Mouse (Mus musculus) c-Kit-positive CD71-positive TER-119-negative erythroid progenitor cells, embryonic 14.5 days (primary cell): ENCODE results near the gene Ranbp2.

Experiments used
- DNase-seq: peaks from one replicate; pipeline ENCODE4 v3.0.0-alpha.2; 2013; ENCODE audit warnings: low read depth

Ranbp2 gene

DNA sequence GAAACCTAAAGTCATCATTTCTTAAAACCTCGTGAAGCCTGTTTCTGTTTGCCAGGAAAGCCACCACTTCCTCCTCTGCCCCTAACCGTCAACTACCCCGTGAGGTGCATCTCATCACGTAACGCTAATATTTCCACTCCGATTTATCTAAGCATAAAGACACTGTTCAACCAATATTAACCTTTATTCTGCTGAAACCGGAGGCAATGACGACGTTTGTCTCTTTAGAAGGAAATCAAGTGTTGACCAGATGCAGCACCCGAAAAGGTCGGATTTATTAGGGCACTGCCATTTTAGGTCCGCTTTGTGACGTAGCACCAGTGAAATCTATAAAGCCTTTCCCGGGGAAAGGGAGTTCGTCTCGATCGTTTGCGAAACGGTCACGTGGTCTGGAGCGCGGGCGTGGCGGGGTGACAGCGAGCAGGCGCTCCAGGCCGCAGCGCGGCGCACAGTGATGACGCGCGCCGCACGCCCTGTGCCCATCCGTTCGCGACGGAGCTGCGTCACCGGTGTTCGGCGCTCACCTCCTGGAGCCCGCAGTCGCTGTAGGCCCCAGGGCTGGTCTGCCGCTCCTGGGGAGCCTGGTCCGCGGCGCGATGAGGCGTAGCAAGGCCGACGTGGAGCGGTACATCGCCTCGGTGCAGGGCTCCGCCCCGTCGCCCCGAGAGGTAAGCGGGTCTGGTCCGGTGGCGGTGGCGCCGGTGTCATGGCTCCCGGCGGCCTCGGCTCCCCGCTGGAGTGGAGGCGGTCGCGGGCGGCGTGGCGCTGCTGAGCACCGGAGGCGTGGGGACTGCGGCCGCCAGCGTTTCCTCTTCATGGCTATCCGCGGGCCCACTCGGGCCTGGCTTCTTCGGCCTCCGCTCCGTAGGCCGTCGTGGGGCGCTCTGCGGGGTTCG lies at the start of gene Ranbp2:
Gene Ranbp2 (plus strand): TSS at position 537 of the 896 bp plus-strand sequence.
- peak; percentile 96 for DNase-seq

DNA sequence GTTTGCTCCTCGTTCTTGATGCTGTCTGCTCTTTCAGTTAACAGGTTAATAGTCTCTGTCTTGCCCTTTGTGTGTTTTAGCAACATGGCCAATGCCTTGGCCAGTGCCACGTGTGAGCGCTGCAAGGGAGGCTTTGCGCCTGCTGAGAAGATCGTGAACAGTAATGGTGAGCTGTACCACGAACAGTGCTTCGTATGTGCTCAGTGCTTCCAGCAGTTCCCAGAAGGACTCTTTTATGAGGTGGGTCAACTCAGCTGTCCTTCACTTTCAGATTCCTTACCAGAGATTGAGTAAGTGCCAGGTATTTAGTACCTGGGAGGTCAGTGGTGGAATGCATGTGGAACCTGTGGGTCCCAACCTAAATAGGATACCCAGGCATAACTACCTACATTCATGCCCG lies 47.8 kb upstream of the Ranbp2 start:
- no peak for DNase-seq

DNA sequence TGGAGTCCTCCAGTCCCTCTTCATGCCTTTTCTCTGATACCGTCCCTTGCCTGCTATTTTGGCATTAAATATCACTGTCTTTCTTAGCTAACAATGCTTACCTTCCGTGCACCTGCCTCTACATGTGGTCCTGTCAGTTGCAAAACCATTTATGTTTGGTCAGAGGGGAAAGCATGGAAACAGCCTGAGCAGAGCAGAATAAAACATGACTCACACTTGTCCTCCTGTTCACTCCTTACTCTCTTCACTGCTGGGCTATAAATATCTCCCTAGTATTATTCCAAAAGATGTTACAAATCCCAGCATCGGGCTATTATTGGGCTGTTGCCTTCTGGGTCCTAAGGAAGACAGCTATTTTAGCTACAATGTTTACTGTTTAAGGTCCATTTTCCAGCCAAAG lies 44.9 kb upstream of the Ranbp2 start:
- DNase-seq, result no peak

DNA sequence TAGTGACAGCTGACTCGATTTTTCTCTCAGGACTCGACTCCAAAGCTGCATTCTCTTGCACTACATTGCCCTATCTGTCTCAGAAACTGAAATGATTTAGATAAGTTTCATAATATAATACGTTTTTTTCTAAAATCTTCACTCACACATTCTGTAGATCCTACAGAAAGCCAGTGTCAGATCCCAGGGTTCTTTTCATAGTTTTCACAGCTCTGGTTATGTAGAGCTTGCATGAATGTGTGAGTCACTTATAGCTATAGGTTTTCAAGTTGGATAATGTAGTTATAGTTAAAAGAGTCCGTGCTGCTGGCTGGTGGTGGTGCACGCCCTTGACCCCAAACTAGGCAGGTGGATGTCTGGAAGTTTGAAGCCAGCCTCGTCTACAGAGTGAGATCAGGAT lies 42.1 kb upstream of the Ranbp2 start:
- DNase-seq, result no peak

DNA sequence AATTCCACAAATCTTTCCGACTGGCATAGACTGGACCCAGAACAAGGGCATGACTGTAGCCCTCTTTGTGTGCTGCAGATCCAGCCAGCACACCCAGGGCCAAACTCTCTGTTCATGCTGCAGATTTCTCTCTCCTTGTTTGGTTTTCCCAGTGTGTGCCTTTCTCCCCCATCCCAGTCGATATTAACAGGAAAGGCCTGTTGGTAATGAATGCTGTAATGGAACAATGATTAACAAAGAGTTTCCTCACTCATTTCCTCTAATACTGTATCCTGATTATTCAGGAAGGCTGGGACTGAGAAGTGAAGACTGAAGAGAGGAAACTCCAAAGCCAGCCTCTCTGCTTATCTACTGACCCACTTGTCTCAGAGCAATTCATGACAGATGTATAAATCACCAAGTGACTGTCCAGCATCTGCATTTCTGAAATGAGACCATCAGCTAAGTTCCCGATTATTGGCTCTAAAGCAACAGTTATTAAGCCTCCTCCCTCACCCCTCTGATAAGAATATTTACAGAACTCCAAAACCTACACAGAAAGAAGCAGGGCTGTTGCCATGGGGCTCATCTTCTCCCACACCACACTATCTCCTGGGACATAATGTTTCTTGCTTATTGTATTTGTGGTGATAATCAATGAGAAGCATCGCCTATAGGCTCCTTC lies 41.3 kb upstream of the Ranbp2 start:
- DNase-seq, result no peak

DNA sequence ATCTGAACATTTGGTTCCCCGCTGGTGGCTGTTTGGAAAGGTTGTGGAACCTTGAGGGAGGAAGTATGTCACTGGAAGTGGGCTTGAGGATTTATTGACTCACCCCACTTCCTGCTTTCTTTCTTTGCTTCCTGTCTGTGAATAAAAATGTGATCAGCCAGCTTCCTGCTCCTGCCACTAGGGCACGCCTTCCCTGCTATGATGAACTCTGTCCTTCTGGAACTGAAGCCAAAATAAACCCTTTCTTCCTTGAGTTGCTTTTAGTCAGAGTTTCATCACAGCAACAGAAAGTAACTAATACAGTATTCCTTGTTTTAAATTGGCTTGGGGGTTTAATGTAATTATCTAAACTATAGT lies 40.8 kb upstream of the Ranbp2 start:
- no peak for DNase-seq

DNA sequence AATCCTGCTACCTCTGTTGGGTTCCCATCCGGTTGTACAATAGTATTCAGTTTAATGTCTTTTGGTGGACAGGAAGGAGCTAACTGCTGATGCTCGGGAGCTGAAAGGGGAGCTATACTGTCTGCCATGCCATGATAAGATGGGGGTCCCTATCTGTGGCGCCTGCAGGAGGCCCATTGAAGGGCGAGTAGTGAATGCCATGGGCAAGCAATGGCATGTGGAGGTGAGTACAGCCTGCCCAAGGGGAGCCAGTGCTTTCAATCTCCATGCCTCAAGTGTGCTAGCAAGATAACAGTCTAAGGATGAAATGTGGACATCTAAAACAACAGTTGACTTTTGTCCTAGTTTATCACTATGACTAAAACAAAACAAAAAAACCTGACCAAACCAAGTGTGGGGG lies 34.4 kb upstream of the Ranbp2 start:
- DNase-seq, result peak; percentile 62

DNA sequence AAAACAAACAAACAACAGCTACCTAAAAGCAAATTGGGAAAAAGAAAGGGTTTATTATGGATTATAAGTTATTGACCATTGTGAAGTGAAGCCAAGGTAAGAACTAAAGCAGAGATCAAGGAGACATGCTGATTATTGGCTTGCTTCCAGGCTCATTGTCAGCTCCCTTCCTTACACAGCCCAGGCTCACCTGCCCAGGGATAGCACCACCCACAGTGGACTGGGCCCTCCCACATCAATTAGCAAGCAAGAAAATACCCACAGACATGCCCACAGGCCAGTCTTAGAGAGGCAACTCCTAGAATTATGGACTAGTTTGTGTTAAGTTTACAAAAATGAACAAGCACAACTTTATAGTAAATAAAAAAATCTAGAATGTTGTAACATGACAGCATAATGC lies 33.9 kb upstream of the Ranbp2 start:
- DNase-seq, result no peak

DNA sequence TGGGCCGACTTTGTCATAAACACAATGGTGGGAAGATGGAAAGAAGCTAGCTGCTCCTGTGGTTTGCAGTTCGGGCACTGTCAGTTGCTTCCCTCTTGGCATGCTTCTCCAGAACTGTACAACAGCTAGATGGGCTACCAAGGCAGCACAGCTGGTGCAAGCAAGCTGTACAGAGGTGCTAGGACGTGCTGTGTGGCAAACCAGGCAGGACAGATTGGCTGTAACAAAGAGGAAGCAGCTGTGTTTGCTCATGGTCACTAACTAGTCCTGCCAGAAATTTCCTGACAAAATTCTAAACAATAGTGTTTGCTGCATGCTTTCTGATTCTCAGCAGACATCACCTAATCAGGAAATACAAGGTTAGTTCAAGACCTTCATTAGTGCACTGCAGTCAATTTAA lies 30.0 kb upstream of the Ranbp2 start:
- no peak for DNase-seq

DNA sequence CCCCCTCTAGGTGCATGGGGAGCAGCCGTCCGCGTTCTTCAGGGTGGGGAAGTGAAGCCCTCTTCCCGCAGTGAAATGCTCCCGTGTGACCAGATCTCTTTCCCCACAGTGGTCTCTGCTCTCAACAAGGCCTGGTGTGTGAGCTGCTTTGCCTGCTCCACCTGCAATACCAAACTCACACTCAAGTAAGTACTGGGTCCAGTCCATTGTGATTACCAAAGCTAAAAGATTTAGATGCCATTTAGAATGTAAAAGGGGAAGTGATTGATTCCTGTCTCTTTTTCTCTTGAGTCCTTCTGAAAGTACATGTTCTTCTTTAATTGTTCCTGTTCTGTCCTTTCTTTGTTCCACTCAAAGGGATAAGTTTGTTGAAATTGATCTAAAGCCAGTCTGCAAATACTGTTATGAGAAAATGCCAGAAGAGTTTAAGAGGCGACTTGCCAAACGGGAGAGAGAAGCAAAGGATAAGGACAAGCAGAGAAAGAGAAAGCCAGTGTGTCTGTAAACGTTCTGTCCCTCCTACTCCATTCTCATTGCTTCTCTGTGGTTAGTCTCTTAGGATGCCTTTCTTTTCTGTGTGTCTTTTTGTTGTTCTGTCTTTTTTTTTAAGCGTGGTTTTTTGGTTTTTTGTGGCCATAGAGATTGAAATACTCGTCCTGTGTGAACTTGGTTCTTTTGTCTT lies 28.3 kb upstream of the Ranbp2 start:
- DNase-seq, result no peak

DNA sequence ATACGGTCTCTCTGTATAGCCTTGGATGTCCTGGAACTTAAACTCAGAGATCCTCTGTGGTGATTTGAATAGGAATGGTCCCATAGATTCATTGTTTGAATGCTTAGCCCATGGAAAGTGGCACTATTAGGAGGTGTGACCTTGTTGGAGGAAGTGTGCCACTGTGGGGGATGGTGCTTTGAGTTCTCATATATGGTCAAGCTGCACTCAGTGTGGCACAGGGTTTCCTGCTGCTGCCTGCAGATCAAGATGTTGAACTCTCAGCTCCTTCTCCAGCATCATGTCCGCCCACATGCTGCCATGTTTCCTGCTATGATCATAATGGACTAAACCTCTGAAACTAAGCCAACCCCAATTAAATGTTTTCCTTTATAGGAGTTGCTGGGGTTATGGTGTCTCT lies 18.8 kb upstream of the Ranbp2 start:
- no peak for DNase-seq

DNA sequence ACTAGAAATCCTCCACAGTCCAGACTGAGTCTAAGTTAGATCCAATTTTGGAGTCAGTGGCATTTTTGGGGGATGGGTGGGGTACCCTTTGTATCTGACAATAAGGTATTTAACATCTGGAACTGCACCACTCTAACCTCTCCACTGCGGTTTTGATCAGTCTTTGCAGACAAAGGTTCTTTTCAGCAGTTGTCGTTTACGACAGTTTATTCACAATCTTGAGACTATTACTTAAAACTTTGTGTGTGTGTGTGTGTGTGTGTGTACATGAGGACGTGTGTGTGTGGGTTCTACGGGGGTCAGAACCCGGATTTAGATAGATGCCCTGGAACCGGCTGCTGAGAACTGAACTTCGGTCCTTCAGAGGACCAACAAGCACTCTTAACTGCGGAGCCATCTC lies 870 bp upstream of the Ranbp2 start:
- peak; percentile 49 for DNase-seq

DNA sequence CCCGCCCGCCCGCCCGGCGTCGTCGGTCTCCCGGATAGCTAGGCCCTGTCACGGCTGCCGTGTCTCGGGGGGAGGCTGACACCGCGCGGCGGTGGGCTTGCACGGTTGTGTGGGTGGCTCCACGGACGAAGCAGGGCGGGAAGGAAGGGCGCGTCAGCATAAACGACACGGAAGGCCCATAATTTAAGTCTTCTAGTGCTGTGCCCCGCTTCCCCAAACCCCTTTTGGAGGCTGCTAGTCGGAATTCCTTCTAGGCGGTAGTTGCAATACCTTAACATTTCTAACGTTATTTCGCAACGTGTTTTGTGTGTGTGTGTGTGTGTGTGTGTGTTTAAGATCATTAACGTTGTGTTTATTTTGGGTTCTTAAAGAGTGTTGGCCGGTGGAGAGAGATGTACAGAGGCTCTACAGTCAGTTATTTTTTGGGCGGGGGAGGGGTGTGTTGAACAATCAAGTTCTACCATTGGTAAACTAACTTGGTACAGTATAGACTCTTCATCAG lies 611 bp downstream of the Ranbp2 start:
- no peak for DNase-seq

DNA sequence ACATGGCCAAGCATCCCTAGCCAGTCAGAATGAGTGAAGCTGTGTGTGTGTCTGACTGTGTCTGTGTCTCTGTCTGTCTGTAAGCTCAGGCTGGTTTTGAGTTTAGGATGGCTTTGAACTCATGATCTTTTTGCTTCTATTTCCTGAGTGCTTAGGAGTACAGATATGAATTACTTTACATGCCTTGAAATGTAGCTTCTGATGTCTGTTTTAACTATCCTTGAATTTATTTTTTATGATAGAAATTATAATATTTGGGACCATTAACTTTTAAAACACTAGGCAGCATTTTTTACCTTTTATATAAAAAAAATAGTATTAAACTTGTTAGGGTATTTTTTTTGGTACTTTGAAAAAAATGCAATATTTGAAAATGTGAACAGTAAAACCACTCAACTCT lies 4.9 kb downstream of the Ranbp2 start:
- DNase-seq, result no peak

DNA sequence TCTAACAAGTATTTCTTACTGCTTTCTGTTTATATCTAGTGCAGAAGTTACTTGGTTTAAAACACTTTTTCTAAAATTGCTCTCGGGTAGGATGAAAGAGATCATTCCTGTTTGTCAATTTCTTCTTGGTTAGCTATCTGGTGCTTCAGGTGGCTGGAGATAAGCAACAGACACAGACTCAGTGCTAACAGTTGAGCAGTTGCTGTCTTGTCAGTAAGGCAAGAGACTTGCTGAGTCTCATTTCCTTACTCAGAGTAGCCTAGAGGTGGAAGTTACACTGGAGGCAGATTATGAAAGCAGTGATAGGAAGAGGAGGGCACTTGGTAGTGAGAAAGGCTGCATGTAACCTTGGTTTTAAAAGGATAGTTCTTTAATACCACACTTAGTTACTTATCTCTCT lies 5.5 kb downstream of the Ranbp2 start:
- DNase-seq, result peak; percentile 72

DNA sequence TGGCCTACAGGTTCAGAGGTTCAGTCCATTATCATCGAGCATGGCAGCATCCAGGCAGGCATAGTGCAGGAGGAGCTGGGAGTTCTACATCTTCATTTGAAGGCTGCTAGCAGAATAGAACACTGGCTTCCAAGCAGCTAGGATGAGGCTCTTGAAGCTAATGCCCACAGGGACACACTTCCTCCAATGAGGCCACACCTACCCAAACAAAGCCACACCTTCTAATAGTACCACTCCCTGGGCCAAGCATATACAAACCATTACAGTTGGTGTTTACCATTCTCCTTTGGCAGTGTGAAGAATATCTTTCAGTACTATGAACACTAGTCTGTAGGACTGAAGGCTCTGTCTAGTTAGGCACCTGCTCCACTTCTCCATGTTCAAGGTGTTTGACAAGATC lies 13.2 kb downstream of the Ranbp2 start:
- DNase-seq, result no peak

DNA sequence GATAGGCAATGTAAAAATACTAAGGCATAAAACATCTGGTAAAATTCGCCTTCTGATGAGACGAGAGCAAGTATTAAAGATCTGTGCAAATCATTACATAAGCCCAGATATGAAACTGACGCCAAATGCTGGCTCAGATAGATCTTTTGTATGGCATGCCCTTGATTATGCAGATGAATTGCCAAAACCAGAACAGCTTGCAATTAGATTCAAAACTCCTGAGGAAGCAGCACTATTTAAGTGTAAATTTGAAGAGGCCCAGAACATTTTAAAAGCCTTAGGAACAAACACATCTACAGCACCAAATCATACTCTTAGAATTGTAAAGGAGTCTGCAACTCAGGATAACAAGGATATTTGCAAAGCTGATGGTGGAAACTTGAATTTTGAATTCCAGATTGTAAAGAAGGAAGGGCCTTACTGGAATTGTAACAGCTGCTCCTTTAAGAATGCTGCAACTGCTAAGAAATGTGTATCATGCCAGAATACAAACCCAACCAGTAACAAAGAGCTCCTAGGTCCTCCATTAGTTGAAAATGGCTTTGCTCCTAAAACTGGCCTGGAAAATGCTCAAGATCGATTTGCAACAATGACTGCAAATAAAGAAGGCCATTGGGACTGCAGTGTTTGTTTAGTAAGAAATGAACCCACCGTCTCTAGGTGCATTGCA lies 30.5 kb downstream of the Ranbp2 start:
- DNase-seq, result no peak

DNA sequence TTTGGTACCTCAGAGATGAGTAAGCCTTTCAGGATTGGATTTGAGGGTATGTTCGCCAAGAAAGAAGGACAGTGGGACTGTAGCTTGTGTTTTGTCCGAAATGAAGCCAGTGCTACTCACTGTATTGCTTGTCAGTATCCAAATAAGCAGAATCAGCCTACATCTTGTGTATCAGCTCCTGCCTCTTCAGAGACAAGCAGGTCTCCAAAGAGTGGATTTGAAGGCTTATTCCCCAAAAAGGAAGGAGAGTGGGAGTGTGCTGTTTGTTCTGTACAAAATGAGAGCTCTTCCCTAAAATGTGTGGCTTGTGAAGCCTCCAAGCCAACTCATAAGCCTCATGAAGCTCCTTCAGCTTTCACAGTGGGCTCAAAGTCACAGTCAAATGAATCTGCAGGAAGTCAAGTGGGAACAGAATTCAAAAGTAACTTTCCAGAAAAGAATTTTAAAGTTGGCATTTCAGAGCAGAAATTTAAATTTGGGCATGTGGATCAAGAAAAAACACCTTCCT lies 31.4 kb downstream of the Ranbp2 start:
- no peak for DNase-seq

DNA sequence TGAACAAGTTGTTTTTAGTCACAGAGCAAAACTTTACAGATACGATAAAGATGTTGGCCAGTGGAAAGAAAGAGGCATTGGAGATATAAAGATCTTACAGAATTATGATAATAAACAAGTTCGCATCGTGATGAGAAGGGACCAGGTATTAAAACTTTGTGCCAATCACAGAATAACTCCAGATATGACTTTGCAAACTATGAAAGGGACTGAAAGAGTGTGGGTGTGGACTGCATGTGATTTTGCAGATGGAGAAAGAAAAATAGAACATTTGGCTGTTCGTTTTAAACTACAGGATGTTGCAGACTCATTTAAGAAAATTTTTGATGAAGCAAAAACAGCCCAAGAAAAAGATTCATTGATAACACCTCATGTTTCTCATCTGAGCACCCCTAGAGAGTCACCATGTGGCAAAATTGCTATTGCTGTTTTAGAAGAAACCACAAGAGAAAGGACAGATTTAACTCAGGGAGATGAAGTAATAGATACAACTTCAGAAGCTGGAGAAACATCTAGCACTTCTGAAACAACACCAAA lies 33.3 kb downstream of the Ranbp2 start:
- DNase-seq, result no peak

DNA sequence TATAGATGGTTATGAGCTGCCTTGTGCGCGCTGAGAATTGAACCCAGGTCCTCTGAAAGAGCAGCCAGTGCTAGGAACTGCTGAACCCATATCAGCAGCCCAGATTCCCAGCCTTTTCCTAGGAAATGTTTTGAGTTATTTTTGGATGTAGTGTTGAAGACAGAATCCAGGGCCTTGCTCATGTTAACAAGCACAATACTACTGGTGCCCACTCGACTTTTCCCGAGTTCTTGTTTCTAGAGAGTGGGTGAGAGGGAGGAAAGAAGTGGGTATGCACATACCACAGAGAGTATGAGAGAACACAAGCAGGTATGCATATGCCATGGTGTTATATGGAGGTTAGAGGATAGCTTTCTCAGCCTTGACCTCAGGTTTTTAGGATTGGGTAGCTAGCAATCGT lies 44.3 kb downstream of the Ranbp2 start:
- DNase-seq, result no peak

DNA sequence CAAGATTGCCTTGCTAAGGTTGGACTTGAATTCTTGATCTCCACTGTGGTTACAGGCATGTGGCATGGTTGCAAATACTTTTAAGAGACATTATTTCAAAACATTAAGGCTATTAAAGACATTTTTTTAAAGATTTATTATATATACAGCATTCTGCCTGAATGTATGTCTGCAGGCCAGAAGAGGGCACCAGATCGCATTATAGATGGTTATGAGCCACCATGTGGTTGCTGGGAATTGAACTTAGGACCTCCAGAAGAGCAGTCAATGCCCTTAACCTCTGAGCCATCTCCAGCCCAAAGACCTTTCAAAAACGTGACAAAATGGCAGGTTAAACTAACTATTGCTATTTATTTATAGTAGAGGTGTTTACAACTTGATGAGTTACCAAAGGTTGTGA lies 48.9 kb downstream of the Ranbp2 start:
- no peak for DNase-seq

DNA sequence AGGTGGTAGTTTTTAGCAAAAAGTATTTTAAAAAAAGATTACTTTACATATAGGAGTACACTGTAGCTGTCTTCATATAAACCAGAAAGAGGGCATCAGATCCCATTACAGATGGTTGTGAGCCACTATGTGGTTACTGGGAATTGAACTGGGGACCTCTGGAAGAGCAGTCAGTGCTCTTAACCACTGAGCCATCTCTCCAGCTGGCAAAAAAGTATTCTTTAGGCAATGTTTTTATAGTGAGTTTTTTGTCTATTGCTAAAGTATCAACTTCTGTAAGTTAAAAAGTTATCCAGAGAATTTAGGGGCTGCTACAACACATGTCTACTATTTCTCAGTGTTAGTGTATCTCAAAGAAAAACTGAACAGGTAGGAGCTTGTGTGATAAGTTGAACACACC lies 50.0 kb downstream of the Ranbp2 start:
- no peak for DNase-seq
